Mouse (Mus musculus) Patski (cell line): ENCODE measurements at regions not wholly inside any gene's neighbourhood (a gene's known extent, or its start where the extent isn't known, plus 50 kb on each side); places are given as distances from the start of the nearest gene placed in this dataset.

Source experiments
- ATAC-seq: fragments of 100-300 bp; one replicate; pipeline ENCODE4 v1.8.0; 2021
- CTCF ChIA-PET: fragments of 350-600 bp; sonication (Branson Sonifier 250); formaldehyde crosslinking; loops from one replicate; lab custom pipeline; 2022; ENCODE audit warnings: inconsistent platforms; lab: Charles Lee
- POLR2A ChIA-PET: fragments of 350-600 bp; sonication (Branson Sonifier 250); formaldehyde crosslinking; loops from one replicate; lab custom pipeline; 2022; ENCODE audit warnings: antibody characterized with exemption, inconsistent platforms; lab: Charles Lee
- DNase-seq: peaks from one replicate; pipeline ENCODE4 v3.0.0-alpha.2; 2011; ENCODE audit warnings: low read depth, low spot score
- H3K27me3 ChIP-seq: fragments of 371-371 bp; one replicate; pipeline ENCODE4 v1.5.1; 2021
- CTCF ChIP-seq: fragments of 100-300 bp; IDR thresholded peaks from one replicate; pipeline ENCODE4 v1.5.1; 2021
- in situ Hi-C: fragments of 300-500 bp; cut with MboI; formaldehyde crosslinking; loops from 3 replicates; pipeline ENCODE4 v1.11.1; 2018; ENCODE audit warnings: low pct_unique_long_range_greater_than_20kb, mixed read lengths

DNA sequence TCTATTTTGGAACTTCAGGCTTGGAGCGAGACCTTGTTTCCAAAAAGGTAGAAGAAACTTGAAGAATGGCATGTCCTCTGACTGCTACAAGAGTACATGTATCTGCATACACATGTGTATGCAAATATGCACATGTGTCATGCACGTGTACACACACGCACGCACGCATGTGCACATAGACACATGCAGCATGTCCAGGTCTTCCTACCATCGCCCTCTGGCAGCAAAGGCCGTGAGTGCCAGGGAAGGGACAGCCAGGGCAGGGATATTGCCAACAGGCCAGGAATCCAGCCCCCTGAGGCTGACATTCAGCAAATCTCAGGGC lies 231.0 kb downstream of the Clic5 start:
- POLR2A ChIA-PET = no interaction called here
- in situ Hi-C loops = no loop called here
- DNase-seq (no peak), ATAC-seq (no peak)
- CTCF ChIA-PET = no interaction called here
- H3K27me3 ChIP-seq = no peaks in the 10 kb centered on the region
- TF ChIP-seq CTCF = no peak

DNA sequence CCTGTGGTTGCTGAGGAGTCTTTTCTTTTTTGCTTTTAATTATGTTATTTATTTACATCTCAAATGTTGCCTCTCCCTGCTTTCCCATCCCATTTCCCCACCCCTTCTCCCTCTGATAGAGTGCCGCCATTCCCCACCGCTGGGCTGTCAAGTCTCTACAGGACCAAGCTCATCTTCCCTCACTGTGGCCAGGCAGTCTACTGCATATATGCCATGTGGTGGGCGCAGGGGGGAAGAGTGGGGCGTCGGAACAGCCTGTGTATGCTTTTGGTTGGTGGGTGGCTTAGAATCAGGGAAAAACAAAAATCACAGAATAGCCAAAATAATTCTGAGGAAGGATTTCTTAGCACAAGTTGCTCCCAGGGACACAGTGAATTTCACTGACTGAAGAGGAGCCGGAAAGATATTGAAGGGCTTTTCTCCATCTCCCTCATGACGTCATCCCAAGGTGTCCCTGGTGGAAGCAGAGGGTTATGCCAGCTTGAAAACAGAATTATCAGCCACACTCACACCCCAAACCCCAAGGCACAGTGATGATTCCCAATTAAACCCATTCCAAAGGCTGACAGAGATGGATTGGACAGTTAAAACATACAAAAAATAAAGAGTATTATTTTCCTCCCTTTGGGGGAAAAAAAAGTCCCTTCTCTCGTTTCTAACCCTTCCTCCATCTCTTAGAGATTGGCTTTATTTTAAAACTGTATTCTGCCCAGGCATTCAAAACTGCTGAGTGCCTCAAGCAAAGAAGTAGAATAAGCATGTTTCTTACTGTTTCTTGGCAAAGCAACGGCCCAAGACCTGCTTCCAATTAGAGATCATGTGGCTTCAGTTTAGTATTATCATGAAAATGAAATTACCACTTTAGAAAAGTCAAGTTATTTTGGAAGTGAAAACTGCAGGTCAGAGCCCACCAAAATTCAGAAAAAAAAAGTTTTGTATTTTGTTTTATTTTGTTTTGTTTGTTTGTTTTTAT lies 232.0 kb downstream of the Clic5 start:
- in situ Hi-C loops = no loop called here
- POLR2A ChIA-PET = no interaction called here

GRCm38 (mm10) chr17:44422161-44422560 lies 233.8 kb downstream of the Clic5 start:
- no peak for TF ChIP-seq CTCF
- CTCF ChIA-PET = interaction anchor here (1.4 kb wide), 1 partner anchor 13 kb away, joined by 3 read pairs; no protein-coding TSS in a partner anchor

More for the DNA sequence above, 232.0 kb downstream of the Clic5 start:
- TF ChIP-seq CTCF = no peak
- H3K27me3 ChIP-seq = no peaks in the 10 kb centered on the region
- CTCF ChIA-PET = no interaction called here
- DNase-seq (no peak), ATAC-seq (no peak)

DNA sequence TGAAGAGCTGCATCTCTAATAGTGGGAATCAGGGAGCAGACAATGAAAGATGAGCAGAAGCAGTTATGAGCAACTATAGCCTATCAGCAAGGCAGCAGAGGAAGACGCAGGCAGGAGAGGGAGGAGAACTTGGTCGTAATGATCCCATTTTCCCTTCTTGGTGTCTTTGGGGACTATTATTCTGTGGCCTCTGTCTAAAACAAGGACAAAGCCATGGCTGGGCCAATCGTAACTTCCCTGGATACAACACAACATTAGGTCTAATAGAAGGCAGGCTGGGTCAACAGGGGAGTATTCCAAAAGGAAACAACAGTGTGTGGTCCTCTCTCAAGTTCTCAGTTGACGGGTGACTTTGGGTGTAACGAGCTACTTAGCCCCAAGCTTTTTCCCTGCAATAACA lies 234.5 kb downstream of the Clic5 start:
- in situ Hi-C loops = no loop called here
- DNase-seq (no peak), ATAC-seq (no peak)
- no peak for TF ChIP-seq CTCF
- ChIA-PET POLR2A (no interaction called here), CTCF (interaction anchor here (1.4 kb wide), 1 partner anchor 12 kb away, joined by 3 read pairs; no protein-coding TSS in a partner anchor)
- H3K27me3 ChIP-seq = no peaks in the 10 kb centered on the region

More at GRCm38 (mm10) chr17:44422161-44422560, 233.8 kb downstream of the Clic5 start:
- ATAC-seq (no peak), DNase-seq (no peak)
- H3K27me3 ChIP-seq = no peaks in the 10 kb centered on the region
- in situ Hi-C loops = no loop called here
- POLR2A ChIA-PET = interaction anchor here (0.6 kb wide), 1 partner anchor 122 kb away, joined by 3 read pairs; no protein-coding TSS in a partner anchor

DNA sequence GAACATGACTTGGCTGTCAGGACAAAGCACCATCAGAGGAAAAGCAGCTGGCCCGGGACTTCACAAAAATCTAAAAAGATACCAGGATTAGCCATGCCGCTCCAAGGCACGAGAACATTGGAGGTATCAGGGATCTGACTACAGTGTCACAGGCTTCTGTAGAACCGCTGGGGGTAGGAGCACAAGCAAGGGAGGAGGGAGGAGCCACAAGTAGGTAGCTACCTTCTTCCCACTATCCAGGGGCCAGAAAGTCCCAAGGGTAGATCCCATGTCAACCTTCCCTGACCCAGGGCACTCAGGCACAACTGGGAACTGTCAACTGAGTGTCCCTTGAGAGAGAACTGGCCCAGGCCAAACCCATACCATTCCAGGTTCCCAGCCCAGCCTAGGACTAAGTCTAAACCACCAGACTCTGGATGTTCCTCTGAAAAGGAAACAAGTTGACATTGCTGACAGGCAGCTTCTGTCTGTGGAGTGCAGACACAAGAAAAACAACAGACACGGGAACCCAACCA lies 235.1 kb downstream of the Clic5 start:
- ChIA-PET CTCF (interaction anchor here (1.4 kb wide), 1 partner anchor 12 kb away, joined by 3 read pairs; no protein-coding TSS in a partner anchor), POLR2A (interaction anchor here (0.8 kb wide), 1 partner anchor 77 kb away, joined by 3 read pairs; no protein-coding TSS in a partner anchor)
- in situ Hi-C loops = no loop called here
- ATAC-seq = no peak
- no peak for DNase-seq
- no peak for TF ChIP-seq CTCF
- no peaks in the 10 kb centered on the region for H3K27me3 ChIP-seq

- POLR2A ChIA-PET = no interaction called here
- no peaks in the 10 kb centered on the region for H3K27me3 ChIP-seq
- ATAC-seq (no peak), DNase-seq (no peak)
- CTCF ChIA-PET = interaction anchor here (0.6 kb wide), 1 partner anchor 12 kb away, joined by 3 read pairs; no protein-coding TSS in a partner anchor
- in situ Hi-C loops = no loop called here
- no peak for TF ChIP-seq CTCF
Observed at GRCm38 (mm10) chr17:44432524-44433295, 244.3 kb downstream of the Clic5 start.

DNA sequence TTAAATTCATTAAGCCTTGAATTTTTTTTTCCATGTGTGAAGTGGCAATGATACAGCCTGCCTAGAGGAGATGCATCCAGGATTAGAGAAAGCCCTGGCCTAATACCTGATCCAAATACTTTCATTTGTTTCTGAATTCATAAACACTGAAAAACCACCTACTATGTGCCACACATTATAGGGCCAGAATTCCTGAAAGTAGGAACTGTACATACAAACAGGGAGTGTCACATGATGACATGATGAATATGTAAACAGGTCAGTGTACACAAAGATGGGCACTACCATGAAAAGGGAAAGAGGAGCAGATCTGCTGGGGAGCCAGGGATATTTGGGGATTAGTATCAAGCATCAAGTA lies 244.9 kb downstream of the Clic5 start:
- ChIA-PET POLR2A (no interaction called here), CTCF (no interaction called here)
- ATAC-seq = no peak
- no peak for DNase-seq
- in situ Hi-C loops = no loop called here
- no peak for TF ChIP-seq CTCF
- no peaks in the 10 kb centered on the region for H3K27me3 ChIP-seq

GRCm38 (mm10) chr17:44436536-44437043 lies 248.2 kb downstream of the Clic5 start:
- DNase-seq (no peak), ATAC-seq (no peak)
- CTCF ChIA-PET = interaction anchor here (2.0 kb wide), 1 partner anchor 10 kb away, joined by 5 read pairs; no protein-coding TSS in a partner anchor
- POLR2A ChIA-PET = no interaction called here
- TF ChIP-seq CTCF = no peak
- no peaks in the 10 kb centered on the region for H3K27me3 ChIP-seq
- in situ Hi-C loops = no loop called here

DNA sequence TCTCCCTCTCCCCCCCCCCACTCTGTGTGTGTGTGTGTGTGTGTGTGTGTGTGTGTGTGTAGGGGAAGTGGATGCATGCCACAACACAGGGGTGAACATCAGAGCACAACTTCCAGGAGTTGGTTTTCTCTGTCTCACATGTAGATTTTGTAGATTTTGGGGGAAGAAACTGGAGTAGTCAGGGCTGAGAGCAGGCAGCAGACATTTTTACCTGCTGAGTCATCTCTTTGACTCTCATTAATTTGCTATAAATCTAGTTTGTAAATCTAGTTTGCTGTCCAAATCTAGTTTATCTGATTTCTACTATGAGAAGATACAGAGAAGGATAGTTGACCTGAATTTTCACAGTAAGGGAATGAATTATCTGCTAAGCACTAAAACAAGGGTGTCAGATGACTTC lies 250.1 kb downstream of the Clic5 start:
- ChIA-PET CTCF (interaction anchor here (1.3 kb wide), 1 partner anchor 16 kb away, joined by 3 read pairs; no protein-coding TSS in a partner anchor), POLR2A (no interaction called here)
- peak; percentile 60 for DNase-seq
- H3K27me3 ChIP-seq = no peaks in the 10 kb centered on the region
- no peak for TF ChIP-seq CTCF
- peak; percentile 44 for ATAC-seq
- in situ Hi-C loops = no loop called here

- H3K27me3 ChIP-seq = no peaks in the 10 kb centered on the region
- TF ChIP-seq CTCF = no peak
- POLR2A ChIA-PET = no interaction called here
- in situ Hi-C loops = no loop called here
- DNase-seq = no peak
- CTCF ChIA-PET = no interaction called here
- no peak for ATAC-seq
Observed at GRCm38 (mm10) chr17:44443460-44443859, 255.1 kb downstream of the Clic5 start.
